Mouse (Mus musculus) embryo, embryonic 11 days (tissue): ENCODE measurements around the gene Mogat2.

ENCODE experiments used
- DNase-seq: peaks from one replicate; pipeline ENCODE4 v3.0.0-alpha.2; 2015

Gene Mogat2

GRCm38 (mm10) chr7:99238417-99238816, at the start of gene Mogat2:
TSS of gene Mogat2 (minus strand) at chr7:99238619.
- DNase-seq = peak; percentile 64

- peak; percentile 71 for DNase-seq
These were observed 48.9 kb upstream of the Mogat2 start for GRCm38 (mm10) chr7:99287287-99287686.

- no peak for DNase-seq
These were observed 41.2 kb upstream of the Mogat2 start for GRCm38 (mm10) chr7:99279586-99279985.

- no peak for DNase-seq
These were observed 39.9 kb upstream of the Mogat2 start for GRCm38 (mm10) chr7:99278309-99278708.

GRCm38 (mm10) chr7:99276679-99277078, 38.3 kb upstream of the Mogat2 start:
- no peak for DNase-seq

- no peak for DNase-seq
These were observed 36.7 kb upstream of the Mogat2 start for GRCm38 (mm10) chr7:99275131-99275530.

GRCm38 (mm10) chr7:99271630-99272029, 33.2 kb upstream of the Mogat2 start:
- no peak for DNase-seq

- DNase-seq = peak; percentile 54
These were observed 30.8 kb upstream of the Mogat2 start for GRCm38 (mm10) chr7:99268951-99269945.

GRCm38 (mm10) chr7:99268506-99268900, 30.1 kb upstream of the Mogat2 start:
- DNase-seq = no peak

- DNase-seq = peak; percentile 93
These were observed 29.6 kb upstream of the Mogat2 start for GRCm38 (mm10) chr7:99267897-99268505.

- DNase-seq = peak; percentile 63
These were observed 29.0 kb upstream of the Mogat2 start, which contains the start of gene Map6 for GRCm38 (mm10) chr7:99267251-99267896. TSS of gene Map6 (plus strand) at chr7:99267447.

GRCm38 (mm10) chr7:99264597-99264996, 26.2 kb upstream of the Mogat2 start:
- no peak for DNase-seq

- DNase-seq = no peak
These were observed 25.1 kb upstream of the Mogat2 start for GRCm38 (mm10) chr7:99263509-99263908.

GRCm38 (mm10) chr7:99261900-99262299, 23.5 kb upstream of the Mogat2 start:
- DNase-seq = peak; percentile 23

- DNase-seq = no peak
These were observed 16.6 kb upstream of the Mogat2 start for GRCm38 (mm10) chr7:99255006-99255405.

- no peak for DNase-seq
These were observed 12.0 kb upstream of the Mogat2 start for GRCm38 (mm10) chr7:99250386-99250785.

- peak; percentile 91 for DNase-seq
These were observed 11.1 kb upstream of the Mogat2 start for GRCm38 (mm10) chr7:99249582-99249911.

GRCm38 (mm10) chr7:99248906-99249581, 10.6 kb upstream of the Mogat2 start:
- no peak for DNase-seq

GRCm38 (mm10) chr7:99248157-99248742, 9.8 kb upstream of the Mogat2 start:
- DNase-seq = no peak

GRCm38 (mm10) chr7:99242097-99242496, 3.7 kb upstream of the Mogat2 start:
- no peak for DNase-seq

- DNase-seq = peak; percentile 78
These were observed 1.3 kb downstream of the Mogat2 start for GRCm38 (mm10) chr7:99236888-99237660.

- peak; percentile 72 for DNase-seq
These were observed 2.8 kb downstream of the Mogat2 start for GRCm38 (mm10) chr7:99235657-99236056.
